Mouse (Mus musculus): ENCODE data around the gene Selenon.

The Selenon gene

DNA sequence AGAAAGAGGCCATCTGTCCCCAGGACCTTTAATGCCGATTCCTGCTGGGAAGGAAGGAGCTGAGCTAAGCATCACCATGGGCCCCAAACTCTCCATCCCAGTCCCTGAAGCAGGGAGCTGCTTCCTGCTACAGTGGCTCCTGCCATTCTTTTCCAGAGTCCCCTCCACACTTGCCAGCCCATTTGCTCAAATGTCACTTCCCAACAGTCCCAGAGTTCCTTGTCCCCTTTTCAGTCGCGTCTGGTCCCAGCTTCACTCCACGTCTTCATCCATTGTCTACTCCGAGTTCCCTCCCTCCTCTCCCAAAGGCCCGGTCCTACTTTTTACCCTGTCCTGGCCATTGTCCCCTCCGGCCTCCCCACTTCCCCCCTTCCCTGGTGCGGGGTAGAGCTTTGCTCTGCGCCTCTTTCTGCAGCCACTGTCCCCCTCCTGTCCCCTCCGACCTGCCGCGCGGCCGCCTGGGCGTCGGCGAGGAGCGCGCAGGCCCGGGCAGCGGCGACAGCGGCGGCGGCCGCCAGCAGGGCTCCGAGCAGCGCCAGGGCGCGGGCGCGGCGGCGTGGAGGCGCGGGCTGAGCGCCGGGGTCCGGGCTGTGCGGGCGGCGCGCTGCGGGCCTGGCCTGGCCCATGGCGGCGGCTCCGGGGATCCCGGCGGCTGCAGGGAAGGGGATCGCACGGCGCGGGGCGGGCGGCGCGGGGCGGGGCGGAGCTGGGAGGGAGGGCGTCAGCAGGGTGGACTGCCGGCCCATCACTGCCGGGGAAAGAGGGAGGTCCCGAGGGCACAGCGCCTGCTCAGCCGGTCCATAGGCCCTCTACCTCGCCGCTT is at the start of gene Selenon:
Selenon (minus strand) TSS at position 673 of the 823 bp plus-strand sequence.
- no peak for DNase-seq (ENCODE audit: low spot score)

DNA sequence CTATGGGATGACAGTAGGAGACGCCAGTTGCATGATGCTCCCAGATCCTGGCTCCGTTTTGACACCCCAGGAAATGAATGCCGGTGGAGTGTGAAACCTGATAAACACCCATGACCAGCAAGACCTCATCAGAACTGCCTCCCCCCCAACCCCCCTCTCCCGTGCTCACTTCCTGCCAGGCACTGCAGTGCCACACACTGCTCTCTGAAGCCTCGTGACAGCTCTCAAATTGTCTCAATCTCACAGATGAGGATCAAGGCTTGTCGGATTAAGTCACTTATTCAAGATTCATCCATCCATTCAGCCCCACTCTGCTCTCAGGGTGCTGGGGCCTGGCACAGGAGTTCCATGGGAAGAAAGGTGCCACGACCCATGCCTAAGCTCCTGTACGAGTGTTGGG is 49.4 kb upstream of the Selenon start:
- no peak for DNase-seq (ENCODE audit: low spot score)

DNA sequence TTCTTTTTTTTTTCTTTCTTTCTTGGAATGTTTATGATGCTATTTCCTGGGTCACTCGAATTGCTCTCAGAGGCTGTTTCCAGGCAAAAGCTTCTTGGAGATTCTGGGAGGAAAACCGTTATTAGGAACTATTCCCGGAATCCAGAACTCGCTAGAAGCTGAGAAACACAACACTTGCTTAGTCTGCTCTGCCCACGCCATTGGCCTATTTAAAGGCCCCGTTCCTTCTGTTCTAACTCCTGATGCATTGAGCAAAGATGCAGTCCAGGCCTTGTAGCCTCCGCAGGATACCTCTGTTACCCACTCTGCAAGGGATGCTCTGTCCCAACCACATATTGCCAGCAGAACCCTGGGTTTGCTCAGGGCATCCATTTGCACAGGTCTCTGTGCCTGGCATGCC is 48.8 kb upstream of the Selenon start:
- no peak for DNase-seq (ENCODE audit: low spot score)

DNA sequence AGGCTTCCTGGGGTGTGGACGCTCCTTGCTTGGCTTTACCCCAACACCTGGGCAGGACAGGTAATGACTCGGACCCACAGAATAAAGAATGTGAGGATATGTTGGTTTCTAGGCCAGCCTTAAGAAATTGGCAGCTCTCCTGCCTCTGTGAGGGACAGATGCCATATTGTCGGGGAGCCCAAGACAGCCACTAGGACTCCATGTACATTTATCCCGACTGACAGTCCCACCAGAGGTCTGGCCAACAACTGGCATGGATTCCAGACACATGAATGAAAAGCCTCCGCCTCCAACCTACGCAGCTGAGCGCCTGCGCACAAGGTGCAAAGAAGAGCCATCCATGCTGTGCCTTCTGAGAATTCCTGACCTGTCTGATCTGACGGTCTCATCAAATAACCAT is 48.1 kb upstream of the Selenon start:
- no peak for DNase-seq (ENCODE audit: low spot score)

DNA sequence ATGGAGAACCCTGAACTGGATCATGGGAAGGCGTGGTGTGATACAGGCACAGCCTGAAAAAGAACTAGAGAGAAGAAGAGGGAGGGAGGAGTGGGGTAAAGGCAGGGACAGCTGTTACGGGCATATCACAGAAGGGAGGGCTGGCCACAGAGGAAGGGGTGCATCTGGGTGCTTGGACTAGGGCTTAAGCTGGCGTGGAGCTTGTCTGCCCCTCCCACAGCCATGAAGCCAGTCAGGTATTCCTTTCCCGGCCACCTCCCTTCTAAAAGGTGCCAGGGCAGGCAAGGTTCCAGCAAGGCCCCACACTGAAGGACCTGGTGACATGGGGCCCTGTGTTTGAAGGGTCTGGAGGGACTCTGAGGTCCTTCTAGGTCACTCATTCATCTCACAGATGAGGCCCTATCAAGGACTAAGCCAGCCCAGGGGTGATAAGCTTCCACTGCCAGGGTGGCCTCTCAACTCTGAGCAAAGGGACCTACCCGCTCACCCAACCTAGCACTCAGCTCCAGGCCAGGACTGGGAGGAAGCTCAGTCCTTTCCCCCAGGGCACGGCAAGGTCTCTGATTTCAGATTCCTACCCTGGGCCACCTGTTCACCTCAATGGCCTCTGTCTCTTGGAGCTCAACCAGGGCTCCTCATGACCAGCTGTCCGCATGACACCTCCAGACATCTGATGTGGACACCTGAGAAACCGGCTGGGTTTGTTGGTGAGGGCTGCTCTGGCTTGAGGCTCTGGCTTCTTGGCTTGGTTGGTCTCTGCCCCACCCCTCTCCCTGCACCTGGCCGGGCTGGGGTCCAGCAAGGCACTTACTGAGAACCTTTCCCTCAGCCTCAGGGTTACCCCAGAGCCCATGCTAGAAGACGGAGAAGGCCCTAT is 45.1 kb upstream of the Selenon start:
- DNase-seq (ENCODE audit: low spot score) = no peak

DNA sequence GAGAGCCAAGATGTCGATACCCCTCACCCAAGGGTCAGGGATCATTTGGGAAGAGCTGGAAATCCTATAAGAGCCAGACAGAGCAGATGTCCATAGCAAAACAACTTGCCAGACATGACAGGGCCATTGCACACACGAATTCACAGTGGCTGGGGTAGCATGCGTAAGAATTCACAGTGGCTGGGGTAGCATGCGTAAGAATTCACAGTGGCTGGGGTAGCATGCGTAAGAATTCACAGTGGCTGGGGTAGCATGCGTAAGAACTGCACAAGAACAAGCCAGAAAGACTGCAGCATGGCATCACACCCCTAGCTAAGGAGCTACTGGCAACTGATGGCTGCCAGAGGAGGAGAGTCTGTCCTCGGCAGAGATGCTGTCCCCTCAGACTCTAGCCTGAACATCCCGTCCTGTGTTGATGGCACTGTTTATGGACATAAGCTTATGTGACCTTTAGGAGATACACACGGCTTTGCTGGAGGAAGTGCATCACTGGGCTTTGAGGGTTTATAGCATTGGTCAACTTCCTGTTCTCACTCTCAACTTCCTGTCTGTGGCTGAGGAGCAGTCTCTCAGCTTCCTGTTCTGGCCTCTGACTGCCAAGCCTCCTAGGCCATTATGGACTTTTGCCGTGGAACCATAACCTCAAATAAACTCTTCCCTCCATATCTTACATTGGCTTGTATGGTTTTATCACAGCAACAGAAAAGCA is 42.9 kb upstream of the Selenon start:
- no peak for DNase-seq (ENCODE audit: low spot score)

DNA sequence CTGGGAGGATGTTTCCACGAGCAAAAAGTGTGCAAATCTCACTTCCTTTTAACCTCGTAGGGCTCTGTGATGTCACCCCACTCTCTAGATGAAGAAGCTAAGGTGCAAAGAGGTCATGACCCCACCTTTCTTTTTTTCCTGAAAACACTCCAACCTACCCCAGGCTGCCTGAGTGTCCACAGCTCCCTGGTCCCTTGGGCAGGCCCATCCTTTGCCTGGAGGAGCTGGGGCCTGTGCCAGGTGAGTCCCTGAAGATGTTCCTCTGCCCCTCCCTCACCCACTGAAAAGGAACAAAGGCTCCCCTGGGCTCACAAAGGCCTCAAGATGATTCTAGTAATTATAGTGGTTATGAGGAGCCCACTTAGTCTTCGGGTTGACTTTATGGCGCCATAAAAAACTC is 40.5 kb upstream of the Selenon start:
- DNase-seq (ENCODE audit: low spot score) = no peak

DNA sequence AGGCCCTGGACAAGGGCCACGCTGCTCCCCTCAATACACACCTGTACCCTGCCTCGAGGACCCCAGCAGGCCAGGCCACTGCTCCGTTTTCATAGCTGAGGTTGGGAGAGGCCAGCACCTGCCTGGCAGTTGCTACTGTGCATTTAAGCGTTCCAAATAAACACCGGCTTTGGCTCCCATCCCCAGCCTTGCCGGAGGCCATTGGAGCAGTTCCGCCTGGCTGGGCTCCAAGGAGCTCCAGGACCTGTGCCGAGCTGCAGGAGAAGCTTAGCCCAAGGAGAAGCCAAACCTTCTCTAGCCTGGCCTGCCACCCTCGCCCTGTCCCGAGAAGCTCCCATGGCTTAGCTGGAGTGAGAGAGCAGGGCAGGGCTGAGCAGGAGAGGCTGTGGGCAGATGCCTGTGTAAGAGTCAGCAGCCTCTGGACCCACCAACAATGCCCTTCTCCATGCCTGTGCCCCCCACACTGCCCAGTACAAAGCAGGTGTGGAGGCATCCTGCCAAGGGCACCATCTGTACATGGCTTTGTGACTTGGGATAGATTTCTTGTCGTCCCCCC is 39.6 kb upstream of the Selenon start:
- no peak for DNase-seq (ENCODE audit: low spot score)

DNA sequence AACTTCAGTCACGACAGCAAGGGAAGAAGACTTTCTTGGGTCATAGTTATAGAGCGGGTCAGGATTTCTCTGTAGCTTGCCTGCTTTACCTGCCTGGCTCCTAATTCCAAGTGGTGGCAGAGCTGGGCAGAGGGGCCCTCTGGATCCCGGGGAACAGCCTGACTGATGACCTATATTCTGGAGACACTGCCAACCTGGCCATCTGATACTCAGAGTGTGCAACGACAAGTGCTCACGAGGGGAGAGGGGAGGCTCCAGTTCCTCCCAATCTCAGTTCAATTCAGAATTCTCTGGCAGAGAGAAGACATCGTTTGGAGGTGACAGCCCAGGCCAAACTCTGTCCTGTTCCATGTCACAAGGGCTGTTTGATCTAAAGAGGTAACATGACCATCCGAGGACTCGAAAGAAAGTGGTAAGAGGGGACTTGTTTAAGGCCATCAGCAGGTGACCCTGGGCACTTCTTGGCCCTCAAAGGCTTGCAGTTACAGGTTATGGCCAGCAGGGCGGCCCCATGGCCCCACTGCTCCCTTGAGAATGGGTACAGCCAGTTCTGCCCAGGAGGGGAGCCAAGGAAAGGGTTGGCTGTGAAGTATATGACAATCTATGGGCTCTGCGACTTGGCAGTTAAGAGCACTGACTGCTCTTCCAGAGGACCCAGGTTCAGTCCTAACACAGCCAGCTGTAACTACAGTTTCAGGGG is 38.4 kb upstream of the Selenon start:
- DNase-seq (ENCODE audit: low spot score) = no peak

DNA sequence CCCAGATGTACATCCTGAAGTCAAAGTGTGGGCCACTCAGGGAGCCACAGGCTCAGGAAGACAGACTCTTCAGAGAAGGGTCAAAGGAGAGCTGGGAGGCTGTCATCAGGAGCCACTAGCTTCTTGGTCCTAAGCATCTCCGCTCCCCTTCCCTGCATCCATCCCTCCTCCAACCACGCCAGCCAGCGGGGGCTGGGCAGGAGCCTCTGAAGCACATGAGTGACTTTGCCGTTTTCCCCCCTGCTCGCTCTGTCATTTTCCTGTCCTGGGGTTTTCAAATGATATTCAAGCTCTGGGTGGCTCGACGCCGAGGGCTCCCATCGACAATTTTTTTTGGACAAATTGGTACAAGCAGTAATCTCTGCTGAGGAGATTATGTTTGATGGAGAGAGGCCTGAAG is 37.8 kb upstream of the Selenon start:
- DNase-seq (ENCODE audit: low spot score) = no peak

DNA sequence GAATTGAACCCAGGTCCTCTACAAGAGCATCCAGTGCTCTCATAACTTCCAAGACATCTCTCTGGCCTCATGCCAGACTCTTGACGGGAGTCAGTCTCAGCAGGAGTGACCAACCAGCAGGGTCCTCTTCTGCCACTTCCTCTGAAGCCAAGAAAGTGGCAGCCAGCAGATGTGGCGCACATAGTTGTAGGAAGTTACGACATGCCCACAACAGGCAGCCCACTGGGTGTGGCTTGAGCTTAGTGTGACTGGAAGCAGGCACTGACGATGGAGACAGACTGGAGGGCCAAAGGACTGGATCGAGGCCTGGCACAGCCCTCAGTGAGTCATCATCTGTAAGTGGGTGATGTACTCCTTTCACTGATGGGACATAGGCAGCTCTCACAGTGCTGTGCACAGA is 37.0 kb upstream of the Selenon start:
- DNase-seq (ENCODE audit: low spot score) = no peak

DNA sequence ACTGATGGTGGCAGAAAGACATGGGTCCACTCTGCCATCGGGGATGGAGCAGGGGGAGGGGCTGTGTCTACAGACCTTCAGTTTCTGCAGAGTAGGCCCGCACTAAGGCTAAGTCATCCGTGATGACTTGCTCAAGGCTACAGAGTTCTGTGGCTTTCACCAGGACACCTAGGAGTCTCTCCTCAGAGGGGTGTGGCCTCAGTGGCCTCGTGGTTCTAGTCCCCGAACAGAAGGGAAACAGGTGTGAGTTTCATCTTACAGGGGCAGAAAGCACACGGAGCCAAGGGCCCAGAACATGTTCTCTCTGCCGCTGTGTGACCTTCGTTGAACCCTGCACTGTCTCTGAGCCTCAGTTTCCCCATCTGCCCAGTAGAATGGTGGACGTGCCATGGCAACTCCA is 36.3 kb upstream of the Selenon start:
- DNase-seq (ENCODE audit: low spot score) = no peak

DNA sequence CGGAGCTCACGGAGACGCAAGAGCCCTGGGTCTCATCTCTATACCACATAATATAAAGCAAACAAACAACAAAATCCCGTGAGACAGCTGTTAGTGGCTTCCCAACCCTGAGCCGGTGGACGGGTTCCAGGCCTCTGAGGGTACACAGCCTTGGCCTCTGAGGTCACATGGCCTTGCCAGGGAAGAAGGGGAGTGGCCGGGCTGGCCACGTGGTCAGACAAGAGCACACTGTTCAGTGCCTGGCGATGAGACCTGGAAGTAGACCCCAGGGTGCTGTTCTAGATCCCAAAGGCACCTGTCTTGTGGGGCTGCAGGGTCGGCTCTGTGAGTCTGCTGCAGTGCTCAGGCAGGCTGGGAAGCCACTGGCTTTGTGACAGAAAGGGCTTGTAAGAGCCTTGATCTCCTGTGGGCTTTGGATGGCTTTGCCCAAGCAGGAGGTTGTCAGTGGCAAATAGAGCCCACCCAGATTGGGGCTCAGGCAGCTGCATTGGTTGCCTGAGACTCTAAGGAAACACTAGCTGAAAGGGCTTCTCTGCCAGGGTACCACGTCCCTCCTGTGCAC is 35.8 kb upstream of the Selenon start:
- no peak for DNase-seq (ENCODE audit: low spot score)

DNA sequence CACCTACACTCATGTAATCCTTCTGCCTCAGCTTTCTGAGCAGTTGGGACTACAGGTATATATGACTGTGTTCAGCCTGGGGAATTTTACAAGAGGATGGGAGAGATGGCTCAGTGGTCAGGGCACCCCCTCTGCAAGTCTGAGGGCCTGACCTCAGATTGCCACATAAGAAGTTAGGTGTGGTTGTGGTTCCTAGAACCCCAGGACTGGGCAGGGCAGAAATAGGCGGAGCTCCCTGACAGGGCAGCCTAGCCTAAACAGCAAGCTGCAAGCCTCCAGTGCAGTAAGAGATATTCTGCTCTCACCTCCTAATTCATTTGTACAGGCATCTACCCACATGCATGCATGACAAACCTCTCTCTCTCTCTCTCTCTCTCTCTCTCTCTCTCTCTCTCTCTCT is 34.7 kb upstream of the Selenon start:
- no peak for DNase-seq (ENCODE audit: low spot score)

DNA sequence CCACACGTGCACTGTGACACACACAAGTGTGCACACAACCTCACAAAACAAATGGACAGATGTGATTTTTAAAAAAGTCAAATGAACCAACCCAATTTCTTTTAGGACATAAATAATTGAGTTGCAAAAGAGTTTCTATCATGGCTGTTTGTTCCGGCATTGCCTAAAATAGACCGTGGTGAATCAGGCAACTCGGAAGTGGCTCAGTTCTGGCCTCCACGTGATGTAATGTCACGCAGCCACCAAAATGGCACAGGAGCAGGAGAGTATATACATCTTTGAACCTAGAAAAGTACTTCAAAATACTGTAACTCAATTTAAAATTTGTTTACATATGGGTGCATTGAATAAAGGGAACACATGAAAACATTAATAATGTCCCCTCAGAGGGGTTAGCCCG is 34.2 kb upstream of the Selenon start:
- no peak for DNase-seq (ENCODE audit: low spot score)

DNA sequence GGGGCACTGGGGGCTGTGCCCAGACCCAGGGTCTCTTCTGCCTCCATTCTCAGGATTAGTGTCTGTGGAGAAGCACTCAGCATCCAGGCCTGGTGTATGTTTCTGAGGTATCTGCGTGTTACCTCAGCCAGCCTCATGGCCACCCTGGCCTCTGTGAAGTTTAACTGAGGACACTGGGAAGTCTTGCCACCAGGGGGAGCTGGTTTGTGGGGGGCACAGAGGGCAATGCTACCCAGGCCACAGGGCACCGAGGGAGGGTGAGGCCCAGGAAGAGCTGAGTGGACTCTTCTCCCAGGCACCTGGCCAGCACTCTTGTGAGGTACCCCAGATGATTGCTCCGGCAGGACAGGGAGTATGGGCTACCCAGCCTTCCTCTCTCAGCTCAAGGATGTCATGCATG is 31.5 kb upstream of the Selenon start:
- no peak for DNase-seq (ENCODE audit: low spot score)

DNA sequence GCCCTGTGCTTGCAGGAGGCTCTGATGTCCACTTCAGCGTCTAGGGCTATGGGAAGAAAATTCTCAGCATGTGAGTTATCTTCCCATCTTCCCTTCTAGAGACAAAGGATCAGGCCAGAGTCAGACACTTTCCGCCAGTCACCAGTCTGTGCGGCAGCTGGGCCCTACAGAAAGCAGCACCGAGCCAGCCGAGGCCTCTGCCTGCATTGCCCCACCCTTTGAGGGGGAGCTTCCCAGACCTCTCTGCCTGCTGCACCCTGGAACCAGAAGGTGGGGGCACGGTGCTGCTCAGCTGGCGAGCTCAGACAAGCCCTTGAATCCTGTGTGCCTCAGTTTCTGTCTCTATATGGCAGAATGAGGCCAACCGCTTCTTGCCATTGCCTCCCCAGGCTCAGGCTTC is 29.4 kb upstream of the Selenon start:
- DNase-seq (ENCODE audit: low spot score) = no peak

DNA sequence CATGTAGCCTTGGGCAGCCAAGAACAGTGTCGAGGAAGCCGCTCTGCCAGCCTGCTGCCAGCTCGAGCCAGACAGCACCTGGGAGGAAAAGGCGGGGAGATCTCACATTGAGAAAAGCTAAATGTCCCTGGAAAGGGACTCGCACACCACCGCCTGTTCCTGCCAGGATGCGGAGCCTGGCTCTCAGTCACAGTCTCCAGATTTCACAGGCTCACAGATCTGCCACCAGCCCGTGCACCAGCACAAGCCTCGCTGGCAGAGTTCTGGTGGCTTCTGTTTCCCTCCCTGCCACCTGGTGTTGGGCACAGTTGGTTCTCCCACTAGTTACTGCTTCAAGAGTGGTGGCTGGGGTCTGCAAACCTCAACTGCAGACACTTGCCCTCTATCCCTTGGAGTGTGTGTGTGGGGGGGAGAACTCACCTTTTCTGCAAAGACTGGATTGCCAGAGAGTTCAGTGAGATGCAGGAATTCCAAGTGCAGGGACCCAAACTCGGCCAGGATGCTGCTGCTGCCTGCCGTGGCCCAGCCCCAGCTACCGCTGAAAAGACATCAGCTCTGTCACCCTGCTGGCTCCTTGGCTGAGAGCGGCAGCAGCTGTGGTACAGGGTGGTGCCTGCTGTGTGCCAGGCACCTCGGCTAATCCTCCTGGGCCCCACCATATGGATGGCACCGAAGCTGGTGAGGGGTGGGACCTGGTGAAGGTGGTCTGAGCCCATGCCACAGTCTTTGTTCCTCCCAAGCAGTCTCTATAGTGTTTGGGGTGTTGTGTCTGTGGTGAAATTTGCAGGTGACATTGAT is 28.6 kb upstream of the Selenon start:
- peak; percentile 72 for DNase-seq (ENCODE audit: low spot score)

DNA sequence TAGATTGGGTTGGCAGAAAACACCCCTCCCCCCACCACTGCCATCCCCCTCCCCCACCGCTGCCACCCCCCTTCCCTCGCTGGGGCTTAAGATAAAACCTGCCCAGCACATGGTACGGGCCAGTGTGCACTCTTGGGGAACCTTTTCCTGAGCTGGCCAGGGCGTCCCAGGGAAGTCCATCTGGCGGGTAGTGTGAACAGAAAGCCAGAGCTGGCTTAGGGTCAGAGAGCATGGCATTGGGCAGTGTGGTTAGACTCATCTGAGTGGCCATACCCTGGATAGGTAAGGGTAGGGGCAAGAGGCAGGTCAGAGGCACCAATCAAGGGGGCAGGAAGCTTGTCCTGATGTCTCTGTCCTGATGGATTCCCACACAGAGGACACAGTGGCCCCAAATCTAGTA is 27.7 kb upstream of the Selenon start:
- no peak for DNase-seq (ENCODE audit: low spot score)

DNA sequence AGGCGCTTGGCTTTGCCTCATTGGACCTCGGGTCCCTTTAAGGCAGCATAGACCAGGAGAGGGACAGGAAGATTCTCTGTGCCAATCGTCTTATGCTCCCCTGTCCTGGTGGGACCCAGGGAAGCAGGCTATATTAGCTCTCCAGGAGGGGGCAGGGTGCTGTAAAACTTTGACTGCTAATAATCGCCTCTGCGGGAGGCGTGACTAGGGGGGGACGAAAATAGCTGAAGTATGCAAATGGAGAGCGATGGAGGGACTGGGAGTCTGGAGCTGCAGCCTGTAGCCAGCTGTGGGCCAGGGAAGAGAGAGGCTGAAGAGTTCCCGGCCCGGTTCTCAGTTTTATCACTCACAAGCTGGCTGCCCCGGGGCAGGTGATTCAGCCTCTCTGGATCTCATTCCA is 27.2 kb upstream of the Selenon start:
- DNase-seq (ENCODE audit: low spot score) = no peak

DNA sequence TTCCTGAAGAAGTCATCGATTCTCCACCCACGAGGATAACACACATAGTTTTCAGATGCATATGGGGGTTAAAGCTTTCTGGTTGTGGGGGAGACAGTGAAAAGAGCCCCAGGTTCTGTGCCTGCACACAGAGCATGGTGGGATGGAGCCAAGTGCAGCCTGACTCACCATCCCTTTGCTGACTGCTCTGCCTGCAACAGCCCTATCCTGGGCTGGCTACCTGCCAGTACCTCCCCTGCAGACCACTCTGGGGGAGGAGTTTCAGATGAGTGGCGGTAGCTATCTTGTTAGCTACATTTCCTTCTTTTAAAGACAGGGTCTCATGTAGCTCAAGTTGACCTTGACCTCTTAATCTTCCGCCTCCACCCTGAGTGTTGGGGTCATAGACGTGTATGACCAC is 26.4 kb upstream of the Selenon start:
- no peak for DNase-seq (ENCODE audit: low spot score)
